Mouse (Mus musculus) intestine, embryonic 15.5 days (tissue): ENCODE results near the gene Fcgr3. TPM values are rescaled to one million over a fixed set of nuclear protein-coding genes. Genes with fewer than 3 reads are reported as not detected.
"Not testable (repeated sequence)": the region's sequence is repeated elsewhere in the genome, so short reads cannot be mapped to it uniquely, and the experiment has no call there.

Experiments used
- ATAC-seq: fragments of 200-750 bp; cut with Nextera tagmentation; 2 replicates; pipeline ENCODE4 v1.8.0; 2017; ENCODE audit warnings: moderate TSS enrichment, moderate library complexity
- H3K27ac ChIP-seq: fragments of 300-500 bp; sonication (generic); 2 replicates; pipeline ENCODE4 v1.5.1; 2015; ENCODE audit warnings: mild to moderate bottlenecking, inconsistent platforms
- H3K27me3 ChIP-seq: fragments of 300-500 bp; sonication (generic); replicated peaks from 2 replicates; pipeline ENCODE4 v1.6.1; 2015; ENCODE audit warnings: inconsistent platforms
- H3K36me3 ChIP-seq: fragments of 300-500 bp; sonication (generic); 2 replicates; pipeline ENCODE4 v1.6.1; 2015; ENCODE audit warnings: inconsistent platforms
- H3K4me1 ChIP-seq: fragments of 300-500 bp; sonication (generic); replicated peaks from 2 replicates; pipeline ENCODE4 v1.6.1; 2015; ENCODE audit warnings: inconsistent platforms
- H3K4me2 ChIP-seq: fragments of 300-500 bp; sonication (generic); replicated peaks from 2 replicates; pipeline ENCODE4 v1.6.1; 2015; ENCODE audit warnings: mild to moderate bottlenecking, inconsistent platforms
- H3K4me3 ChIP-seq: fragments of 300-500 bp; sonication (generic); replicated peaks from 2 replicates; pipeline ENCODE4 v1.5.1; 2015; ENCODE audit warnings: inconsistent platforms
- H3K9ac ChIP-seq: fragments of 300-500 bp; sonication (generic); 2 replicates; pipeline ENCODE4 v1.6.1; 2015; ENCODE audit warnings: inconsistent platforms
- H3K9me3 ChIP-seq: fragments of 300-500 bp; sonication (generic); 2 replicates; pipeline ENCODE4 v1.6.1; 2016; ENCODE audit warnings: inconsistent platforms
- WGBS: fragments of 180-500 bp; shearing (Covaris S2); methylation state at CpG from one replicate; pipeline ENCODE4 v1.1.7; 2015; 5-methylcytosine and 5-hydroxymethylcytosine counted together
- polyA plus RNA-seq: library from polyadenylated mRNA; unstranded; fragments of >200 nt; fragmentation: Nextera tagmentation; extraction: Ambion mirVana; gene quantifications from 2 replicates; pipeline ENCODE4 v1.2.1, GENCODE M21; 2015

Fcgr3 gene
- polyA plus RNA-seq, 1 experiment from 2014 or later, result 14.7 TPM

GRCm38 (mm10) chr1:171063569-171064490 is 905 bp downstream of the Fcgr3 start:
- not testable (repeated sequence) for H3K9me3 ChIP-seq, H3K27ac ChIP-seq, H3K4me1 ChIP-seq, H3K36me3 ChIP-seq
- peak overlapping the region; percentile 54 for H3K4me2 ChIP-seq
- H3K9ac ChIP-seq, result 0 out of 2 replicates have a peak overlapping the region, but pooled peaks have one; percentile 0
- peak; percentile 85 for ATAC-seq
- H3K4me3 ChIP-seq, result peak overlapping the region; percentile 35
- 9% methylated on average over 40 of the region's 61 CpGs for WGBS
- H3K27me3 ChIP-seq, result peaks cover 18% of the 10 kb centered on the region

GRCm38 (mm10) chr1:171061566-171061965 is 3.2 kb downstream of the Fcgr3 start:
- Histone ChIP-seq H3K9me3 (no peaks in the 10 kb centered on the region), H3K4me1 (peaks cover 8% of the 10 kb centered on the region), H3K27ac (no peak overlapping the region), H3K9ac (no peak overlapping the region), H3K4me2 (no peak overlapping the region), H3K27me3 (peaks cover 14% of the 10 kb centered on the region), H3K4me3 (no peak overlapping the region), H3K36me3 (no peaks in the 10 kb centered on the region)
- 77% methylated on average over 3 of the region's 3 CpGs for WGBS
- ATAC-seq, result no peak

GRCm38 (mm10) chr1:171060392-171060791 is 4.3 kb downstream of the Fcgr3 start:
- H3K4me3 ChIP-seq, result no peak overlapping the region
- no peak for ATAC-seq
- H3K9me3 ChIP-seq, result no peaks in the 10 kb centered on the region
- no peaks in the 10 kb centered on the region for H3K36me3 ChIP-seq
- H3K27ac ChIP-seq, result no peak overlapping the region
- H3K27me3 ChIP-seq, result peaks cover 7% of the 10 kb centered on the region
- H3K4me2 ChIP-seq, result peak overlapping the region; percentile 29
- WGBS, result 23% methylated on average over 10 of the region's 10 CpGs
- H3K9ac ChIP-seq, result no peak overlapping the region
- peaks cover 6% of the 10 kb centered on the region for H3K4me1 ChIP-seq

- Histone ChIP-seq H3K36me3 (no peaks in the 10 kb centered on the region), H3K27ac (no peak overlapping the region), H3K4me3 (no peak overlapping the region), H3K27me3 (peaks cover 4% of the 10 kb centered on the region), H3K4me1 (peaks cover 3% of the 10 kb centered on the region; the same call in 1 of the 2 replicates), H3K9ac (no peak overlapping the region), H3K4me2 (no peak overlapping the region), H3K9me3 (no peaks in the 10 kb centered on the region)
- no peak for ATAC-seq
- 58% methylated on average over 2 of the region's 2 CpGs for WGBS
These were observed 5.5 kb downstream of the Fcgr3 start for GRCm38 (mm10) chr1:171059203-171059602.

- H3K4me3 ChIP-seq, result no peak overlapping the region
- no peaks in the 10 kb centered on the region for H3K9me3 ChIP-seq
- no peaks in the 10 kb centered on the region for H3K4me1 ChIP-seq
- H3K4me2 ChIP-seq, result no peak overlapping the region
- 77% methylated on average over 5 of the region's 5 CpGs for WGBS
- no peak overlapping the region for H3K27ac ChIP-seq
- H3K9ac ChIP-seq, result no peak overlapping the region
- H3K36me3 ChIP-seq, result no peaks in the 10 kb centered on the region
- no peak for ATAC-seq
- H3K27me3 ChIP-seq, result no peaks in the 10 kb centered on the region
These were observed 7.5 kb downstream of the Fcgr3 start for GRCm38 (mm10) chr1:171057253-171057652.

GRCm38 (mm10) chr1:171053305-171053704 is 11.4 kb downstream of the Fcgr3 start:
- WGBS, result 81% methylated on average over 6 of the region's 6 CpGs
- no peaks in the 10 kb centered on the region for H3K27me3 ChIP-seq
- H3K4me2 ChIP-seq, result no peak overlapping the region
- H3K4me3 ChIP-seq, result no peak overlapping the region
- H3K4me1 ChIP-seq, result no peaks in the 10 kb centered on the region
- ATAC-seq, result no peak
- no peak overlapping the region for H3K27ac ChIP-seq
- H3K9me3 ChIP-seq, result no peaks in the 10 kb centered on the region
- H3K36me3 ChIP-seq, result no peaks in the 10 kb centered on the region
- no peak overlapping the region for H3K9ac ChIP-seq

GRCm38 (mm10) chr1:171050774-171051173 is 14.0 kb downstream of the Fcgr3 start:
- 88% methylated on average over 7 of the region's 7 CpGs for WGBS
- Histone ChIP-seq H3K4me2 (no peak overlapping the region), H3K36me3 (no peaks in the 10 kb centered on the region), H3K9ac (no peak overlapping the region), H3K27me3 (no peaks in the 10 kb centered on the region), H3K9me3 (no peaks in the 10 kb centered on the region), H3K4me3 (no peak overlapping the region), H3K4me1 (no peaks in the 10 kb centered on the region), H3K27ac (no peak overlapping the region)
- ATAC-seq, result no peak

- 61% methylated on average over 10 of the region's 10 CpGs for WGBS
- no peak for ATAC-seq
- H3K27ac ChIP-seq, result no peak overlapping the region
- no peak overlapping the region for H3K4me3 ChIP-seq
- no peaks in the 10 kb centered on the region for H3K4me1 ChIP-seq
- no peaks in the 10 kb centered on the region for H3K9me3 ChIP-seq
- no peaks in the 10 kb centered on the region for H3K27me3 ChIP-seq
- no peaks in the 10 kb centered on the region for H3K36me3 ChIP-seq
- H3K9ac ChIP-seq, result no peak overlapping the region
- H3K4me2 ChIP-seq, result no peak overlapping the region; the same call in 1 of the 2 replicates
These were observed 15.5 kb downstream of the Fcgr3 start for GRCm38 (mm10) chr1:171049263-171049662.

- Histone ChIP-seq H3K27me3 (no peaks in the 10 kb centered on the region), H3K9ac (no peak overlapping the region), H3K9me3 (no peaks in the 10 kb centered on the region), H3K36me3 (no peaks in the 10 kb centered on the region), H3K4me3 (no peak overlapping the region), H3K4me1 (no peaks in the 10 kb centered on the region), H3K4me2 (no peak overlapping the region), H3K27ac (no peak overlapping the region)
- 78% methylated on average over 3 of the region's 3 CpGs for WGBS
- ATAC-seq, result no peak
These were observed 18.2 kb downstream of the Fcgr3 start for GRCm38 (mm10) chr1:171046501-171046900.

- no peak overlapping the region for H3K27ac ChIP-seq
- WGBS, result 6% methylated on average over 14 of the region's 14 CpGs
- no peaks in the 10 kb centered on the region for H3K36me3 ChIP-seq
- ATAC-seq, result peak; percentile 25
- peak overlapping the region; percentile 59 for H3K4me3 ChIP-seq
- H3K4me2 ChIP-seq, result peak overlapping the region; percentile 53
- H3K27me3 ChIP-seq, result no peaks in the 10 kb centered on the region
- no peaks in the 10 kb centered on the region for H3K4me1 ChIP-seq
- H3K9ac ChIP-seq, result peak overlapping the region; percentile 10; the same call in 1 of the 2 replicates
- no peaks in the 10 kb centered on the region for H3K9me3 ChIP-seq
These were observed 19.7 kb downstream of the Fcgr3 start for GRCm38 (mm10) chr1:171045079-171045465.

- under 1% methylated on average over 33 of the region's 33 CpGs for WGBS
- peak overlapping the region; percentile 59 for H3K4me3 ChIP-seq
- peak overlapping the region; percentile 81 for H3K27ac ChIP-seq
- H3K9ac ChIP-seq, result peak overlapping the region; percentile 57
- H3K9me3 ChIP-seq, result no peaks in the 10 kb centered on the region
- peak overlapping the region; percentile 60 for H3K4me2 ChIP-seq
- H3K4me1 ChIP-seq, result no peaks in the 10 kb centered on the region
- ATAC-seq, result peak; percentile 97
- H3K27me3 ChIP-seq, result no peaks in the 10 kb centered on the region
- H3K36me3 ChIP-seq, result no peaks in the 10 kb centered on the region
These were observed 20.2 kb downstream of the Fcgr3 start for GRCm38 (mm10) chr1:171044365-171045078.

- H3K4me2 ChIP-seq, result peak overlapping the region; percentile 60
- WGBS, result 64% methylated on average over 3 of the region's 3 CpGs
- H3K9ac ChIP-seq, result no peak overlapping the region
- H3K9me3 ChIP-seq, result no peaks in the 10 kb centered on the region
- ATAC-seq, result no peak
- H3K27me3 ChIP-seq, result no peaks in the 10 kb centered on the region
- no peaks in the 10 kb centered on the region for H3K36me3 ChIP-seq
- no peak overlapping the region for H3K27ac ChIP-seq
- no peaks in the 10 kb centered on the region for H3K4me1 ChIP-seq
- H3K4me3 ChIP-seq, result peak overlapping the region; percentile 59
These were observed 21.1 kb downstream of the Fcgr3 start for GRCm38 (mm10) chr1:171043594-171044153.
